Mouse (Mus musculus): ENCODE results near the gene Lrrc17. TPM values are rescaled to one million over a fixed set of nuclear protein-coding genes. Genes with fewer than 3 reads are reported as not detected.
"Not testable (repeated sequence)": the region's sequence is repeated elsewhere in the genome, so short reads cannot be mapped to it uniquely, and the experiment has no call there.

Lrrc17 gene
- polyA plus RNA-seq, 1 experiment from 2014 or later, result 5.9 TPM

DNA sequence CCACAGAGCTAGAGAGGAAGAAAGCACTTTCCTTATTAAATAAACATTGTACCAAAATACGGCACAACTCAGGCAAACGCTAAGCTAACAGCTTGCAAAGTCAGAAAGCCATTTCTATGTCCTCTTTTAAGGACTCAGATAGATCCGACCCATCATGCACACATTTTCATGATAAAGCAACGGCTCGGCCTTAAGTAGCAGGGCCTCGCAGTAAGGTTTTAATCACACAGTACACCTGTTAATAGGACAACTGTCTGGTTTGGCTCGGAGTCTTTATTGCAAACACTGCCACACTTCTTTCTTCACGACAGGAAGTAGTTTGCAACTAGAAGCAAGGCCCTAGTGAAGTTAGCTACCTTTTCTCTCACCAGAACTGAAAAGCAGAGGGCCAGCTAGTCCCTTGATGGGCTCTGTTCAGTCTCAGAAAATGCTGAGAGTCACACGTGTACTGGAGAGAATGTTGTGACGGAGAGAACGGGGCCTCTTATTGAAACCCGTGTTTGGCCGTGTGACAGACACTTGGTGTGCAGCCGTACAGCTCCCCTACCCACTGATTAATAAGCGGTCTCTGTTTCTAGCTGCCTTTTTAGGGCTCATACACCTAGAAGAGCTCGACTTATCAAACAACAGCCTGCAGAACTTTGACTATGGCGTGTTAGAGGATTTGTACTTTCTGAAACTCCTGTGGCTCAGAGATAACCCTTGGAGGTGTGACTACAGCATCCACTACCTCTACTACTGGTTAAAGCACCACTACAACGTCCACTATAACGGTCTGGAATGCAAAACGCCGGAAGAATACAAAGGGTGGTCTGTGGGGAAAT is 31.2 kb downstream of the Lrrc17 start:
- ATAC-seq (replicated peaks; ENCODE audit: low FRiP score), result peak; percentile 90
- 72% methylated on average over 21 of the region's 21 CpGs for WGBS
- Histone ChIP-seq H3K9ac (ENCODE audit: low read depth, low read length) (no peak overlapping the region), H3K4me1 (replicated peaks; ENCODE audit: control insufficient read depth, insufficient read depth, low read length) (0 out of 2 replicates have a peak, but pooled peaks cover 5% of the 10 kb centered on the region), H3K4me2 (peak overlapping the region; percentile 22; the same call in 1 of the 2 replicates), H3K27ac (ENCODE audit: low read depth, low read length) (peak overlapping the region; percentile 54; the same call in 1 of the 2 replicates), H3K9me3 (ENCODE audit: control insufficient read depth, low read length) (no peaks in the 10 kb centered on the region), H3K27me3 (replicated peaks; ENCODE audit: control insufficient read depth, insufficient read depth, low read length) (no peaks in the 10 kb centered on the region), H3K4me3 (ENCODE audit: low read depth, low read length) (no peak overlapping the region), H3K36me3 (ENCODE audit: control insufficient read depth, insufficient read depth, low read length) (no peaks in the 10 kb centered on the region)
- DNase-seq (ENCODE audit: low spot score), result no peak

DNA sequence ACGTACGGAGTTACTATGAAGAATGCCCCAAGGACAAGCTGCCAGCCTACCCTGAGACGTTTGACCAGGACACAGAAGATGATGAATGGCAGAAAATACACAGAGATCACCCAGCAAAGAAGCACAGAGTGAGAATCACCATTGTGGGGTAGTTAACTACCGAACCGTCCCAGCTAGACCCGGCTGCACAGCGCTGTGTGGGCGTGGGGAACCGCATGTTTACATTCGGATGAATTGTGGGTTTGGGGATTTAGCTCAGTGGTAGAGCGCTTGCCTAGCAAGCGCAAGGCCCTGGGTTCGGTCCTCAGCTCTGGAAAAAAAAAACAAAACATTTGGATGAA is 31.8 kb downstream of the Lrrc17 start:
- peak; percentile 37 for ATAC-seq (replicated peaks; ENCODE audit: low FRiP score)
- Histone ChIP-seq H3K27ac (ENCODE audit: low read depth, low read length) (0 out of 2 replicates have a peak overlapping the region, but pooled peaks have one; percentile 54), H3K36me3 (ENCODE audit: control insufficient read depth, insufficient read depth, low read length) (no peaks in the 10 kb centered on the region), H3K4me1 (replicated peaks; ENCODE audit: control insufficient read depth, insufficient read depth, low read length) (0 out of 2 replicates have a peak, but pooled peaks cover 5% of the 10 kb centered on the region), H3K9me3 (ENCODE audit: control insufficient read depth, low read length) (no peaks in the 10 kb centered on the region), H3K27me3 (replicated peaks; ENCODE audit: control insufficient read depth, insufficient read depth, low read length) (no peaks in the 10 kb centered on the region), H3K4me2 (0 out of 2 replicates have a peak overlapping the region, but pooled peaks have one; percentile 22), H3K9ac (ENCODE audit: low read depth, low read length) (no peak overlapping the region), H3K4me3 (ENCODE audit: low read depth, low read length) (no peak overlapping the region)
- WGBS, result 85% methylated on average over 13 of the region's 13 CpGs
- no peak for DNase-seq (ENCODE audit: low spot score)

DNA sequence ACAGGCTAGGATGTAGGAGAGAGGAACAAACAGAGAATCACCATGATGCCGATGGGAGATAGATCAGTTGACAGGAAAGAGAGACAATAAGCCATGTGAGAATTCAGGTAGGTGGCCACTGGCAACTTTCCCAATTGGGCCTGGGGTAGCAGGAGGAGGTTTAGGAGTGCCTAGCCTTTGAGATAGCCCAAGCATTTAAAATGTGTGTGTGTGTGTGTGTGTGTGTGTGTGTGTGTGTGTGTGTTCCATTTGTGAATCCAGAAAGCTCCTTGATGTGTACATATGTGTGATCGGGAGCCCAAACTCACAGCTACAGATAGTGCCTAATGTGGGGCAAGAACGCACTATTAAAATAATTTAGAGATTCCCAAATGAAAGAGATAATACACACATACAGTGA is 34.8 kb downstream of the Lrrc17 start:
- WGBS, result 83% methylated on average over 3 of the region's 3 CpGs
- 0 out of 2 replicates have a peak, but pooled peaks cover 5% of the 10 kb centered on the region for H3K4me1 ChIP-seq (replicated peaks; ENCODE audit: control insufficient read depth, insufficient read depth, low read length)

DNA sequence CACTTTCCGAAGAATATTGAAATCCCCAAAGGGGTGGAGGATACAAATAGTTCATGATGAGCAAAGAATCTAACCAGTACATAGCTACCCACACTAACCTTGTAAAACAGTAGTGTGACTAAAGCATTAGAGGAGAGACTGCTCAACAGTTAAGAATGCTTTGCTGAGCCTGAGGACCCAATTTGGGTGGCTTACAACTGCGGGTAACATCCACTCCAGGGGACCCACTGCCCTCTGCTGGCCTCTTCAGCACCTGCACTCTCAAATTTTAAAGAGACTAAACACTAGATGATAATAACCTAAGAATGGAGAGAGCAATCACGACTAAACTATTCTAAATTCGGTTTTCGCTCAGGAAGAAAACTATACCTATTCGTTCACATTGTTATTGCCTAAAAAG is 43.4 kb downstream of the Lrrc17 start:
- Histone ChIP-seq H3K27me3 (replicated peaks; ENCODE audit: control insufficient read depth, insufficient read depth, low read length) (no peaks in the 10 kb centered on the region), H3K27ac (ENCODE audit: low read depth, low read length) (no peak overlapping the region), H3K4me1 (replicated peaks; ENCODE audit: control insufficient read depth, insufficient read depth, low read length) (no peaks in the 10 kb centered on the region), H3K4me3 (ENCODE audit: low read depth, low read length) (no peak overlapping the region), H3K9me3 (ENCODE audit: control insufficient read depth, low read length) (no peaks in the 10 kb centered on the region), H3K9ac (ENCODE audit: low read depth, low read length) (no peak overlapping the region), H3K36me3 (ENCODE audit: control insufficient read depth, insufficient read depth, low read length) (no peaks in the 10 kb centered on the region), H3K4me2 (no peak overlapping the region)
- ATAC-seq (replicated peaks; ENCODE audit: low FRiP score) (no peak), DNase-seq (ENCODE audit: low spot score) (no peak)
- WGBS, result 49% methylated on average over 6 of the region's 6 CpGs

More for the DNA sequence above, 34.8 kb downstream of the Lrrc17 start:
- no peaks in the 10 kb centered on the region for H3K27me3 ChIP-seq (replicated peaks; ENCODE audit: control insufficient read depth, insufficient read depth, low read length)
- no peak overlapping the region for H3K4me2 ChIP-seq
- H3K4me3 ChIP-seq (ENCODE audit: low read depth, low read length), result no peak overlapping the region
- H3K9ac ChIP-seq (ENCODE audit: low read depth, low read length), result no peak overlapping the region
- no peaks in the 10 kb centered on the region for H3K9me3 ChIP-seq (ENCODE audit: control insufficient read depth, low read length)
- H3K27ac ChIP-seq (ENCODE audit: low read depth, low read length), result no peak overlapping the region
- DNase-seq (ENCODE audit: low spot score) (no peak), ATAC-seq (replicated peaks; ENCODE audit: low FRiP score) (no peak)
- H3K36me3 ChIP-seq (ENCODE audit: control insufficient read depth, insufficient read depth, low read length), result no peaks in the 10 kb centered on the region

DNA sequence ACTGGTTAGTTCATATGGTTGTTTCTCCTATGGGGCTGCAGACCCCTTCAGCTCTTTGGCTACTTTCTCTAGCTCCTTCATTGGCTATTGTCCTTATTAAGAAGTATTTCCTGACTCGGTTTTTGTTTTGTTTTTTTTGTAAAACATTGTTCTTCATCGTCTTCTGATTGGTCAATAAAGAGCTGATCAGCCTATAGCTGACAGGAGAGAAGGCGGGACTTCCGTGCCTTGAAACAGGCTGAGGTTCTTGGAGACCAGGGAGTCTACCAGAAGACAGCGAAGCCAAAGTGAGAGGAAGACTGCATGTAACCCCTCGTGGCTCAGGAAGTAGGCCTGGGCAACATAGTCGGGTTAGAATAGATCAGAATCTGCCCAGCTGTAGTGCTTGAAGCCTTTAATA is 44.3 kb downstream of the Lrrc17 start:
- no peak overlapping the region for H3K27ac ChIP-seq (ENCODE audit: low read depth, low read length)
- no peak overlapping the region for H3K9ac ChIP-seq (ENCODE audit: low read depth, low read length)
- 65% methylated on average over 7 of the region's 7 CpGs for WGBS
- DNase-seq (ENCODE audit: low spot score) (no peak), ATAC-seq (replicated peaks; ENCODE audit: low FRiP score) (no peak)
- no peaks in the 10 kb centered on the region for H3K36me3 ChIP-seq (ENCODE audit: control insufficient read depth, insufficient read depth, low read length)
- no peaks in the 10 kb centered on the region for H3K9me3 ChIP-seq (ENCODE audit: control insufficient read depth, low read length)
- H3K4me2 ChIP-seq, result no peak overlapping the region
- H3K4me3 ChIP-seq (ENCODE audit: low read depth, low read length), result no peak overlapping the region
- H3K27me3 ChIP-seq (replicated peaks; ENCODE audit: control insufficient read depth, insufficient read depth, low read length), result no peaks in the 10 kb centered on the region
- H3K4me1 ChIP-seq (replicated peaks; ENCODE audit: control insufficient read depth, insufficient read depth, low read length), result no peaks in the 10 kb centered on the region

DNA sequence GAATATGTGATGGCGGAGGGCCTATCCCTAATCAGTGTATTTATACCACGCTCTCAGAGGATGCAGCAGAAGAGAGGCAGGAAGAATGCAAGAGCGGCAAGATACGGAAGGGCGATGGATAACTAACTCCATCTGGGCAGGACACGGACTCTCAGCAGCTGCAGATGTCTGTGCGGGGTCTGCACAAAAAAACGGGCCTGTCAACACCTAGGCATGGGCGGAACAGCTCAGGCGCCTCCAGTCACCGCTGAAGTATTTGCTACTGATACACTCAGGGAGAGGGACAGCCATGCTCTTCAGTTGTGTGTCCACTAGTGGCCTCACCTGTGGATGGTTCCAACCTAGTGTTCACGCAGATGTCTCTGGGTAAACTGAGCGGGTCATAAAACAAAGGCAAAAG is 44.9 kb downstream of the Lrrc17 start:
- ATAC-seq (replicated peaks; ENCODE audit: low FRiP score) (no peak), DNase-seq (ENCODE audit: low spot score) (no peak)
- no peak overlapping the region for H3K4me2 ChIP-seq

DNA sequence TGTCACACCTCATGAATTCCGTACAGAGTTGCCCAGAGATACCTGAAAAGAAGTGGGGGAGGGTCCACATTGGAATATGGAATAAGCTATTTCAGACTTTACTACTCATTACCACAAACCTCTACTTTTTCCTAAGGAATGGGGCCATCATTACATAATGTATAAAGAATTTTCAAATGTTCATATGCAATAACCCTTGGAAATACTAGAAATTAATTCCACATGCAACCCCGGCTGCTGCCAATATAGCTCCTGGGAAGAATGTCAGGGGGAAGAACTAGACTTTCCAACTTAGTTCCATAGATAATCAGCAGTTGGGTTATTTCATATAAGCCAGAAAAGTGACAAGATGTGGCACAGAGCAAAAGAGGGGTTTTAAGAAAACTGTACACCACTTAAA is 48.7 kb downstream of the Lrrc17 start:
- no peak overlapping the region for H3K27ac ChIP-seq (ENCODE audit: low read depth, low read length)
- no peak overlapping the region for H3K4me2 ChIP-seq
- no peaks in the 10 kb centered on the region for H3K36me3 ChIP-seq (ENCODE audit: control insufficient read depth, insufficient read depth, low read length)
- H3K27me3 ChIP-seq (replicated peaks; ENCODE audit: control insufficient read depth, insufficient read depth, low read length), result no peaks in the 10 kb centered on the region
- 74% methylated on average over 2 of the region's 2 CpGs for WGBS
- H3K4me1 ChIP-seq (replicated peaks; ENCODE audit: control insufficient read depth, insufficient read depth, low read length), result no peaks in the 10 kb centered on the region
- ATAC-seq (replicated peaks; ENCODE audit: low FRiP score) (no peak), DNase-seq (ENCODE audit: low spot score) (no peak)
- no peak overlapping the region for H3K4me3 ChIP-seq (ENCODE audit: low read depth, low read length)
- no peak overlapping the region for H3K9ac ChIP-seq (ENCODE audit: low read depth, low read length)
- no peaks in the 10 kb centered on the region for H3K9me3 ChIP-seq (ENCODE audit: control insufficient read depth, low read length)

More for the DNA sequence above, 44.9 kb downstream of the Lrrc17 start:
- Histone ChIP-seq H3K27me3 (replicated peaks; ENCODE audit: control insufficient read depth, insufficient read depth, low read length) (no peaks in the 10 kb centered on the region), H3K27ac (ENCODE audit: low read depth, low read length) (no peak overlapping the region), H3K9me3 (ENCODE audit: control insufficient read depth, low read length) (no peaks in the 10 kb centered on the region), H3K36me3 (ENCODE audit: control insufficient read depth, insufficient read depth, low read length) (no peaks in the 10 kb centered on the region), H3K9ac (ENCODE audit: low read depth, low read length) (no peak overlapping the region), H3K4me3 (ENCODE audit: low read depth, low read length) (no peak overlapping the region), H3K4me1 (replicated peaks; ENCODE audit: control insufficient read depth, insufficient read depth, low read length) (no peaks in the 10 kb centered on the region)
- WGBS, result 82% methylated on average over 13 of the region's 13 CpGs

DNA sequence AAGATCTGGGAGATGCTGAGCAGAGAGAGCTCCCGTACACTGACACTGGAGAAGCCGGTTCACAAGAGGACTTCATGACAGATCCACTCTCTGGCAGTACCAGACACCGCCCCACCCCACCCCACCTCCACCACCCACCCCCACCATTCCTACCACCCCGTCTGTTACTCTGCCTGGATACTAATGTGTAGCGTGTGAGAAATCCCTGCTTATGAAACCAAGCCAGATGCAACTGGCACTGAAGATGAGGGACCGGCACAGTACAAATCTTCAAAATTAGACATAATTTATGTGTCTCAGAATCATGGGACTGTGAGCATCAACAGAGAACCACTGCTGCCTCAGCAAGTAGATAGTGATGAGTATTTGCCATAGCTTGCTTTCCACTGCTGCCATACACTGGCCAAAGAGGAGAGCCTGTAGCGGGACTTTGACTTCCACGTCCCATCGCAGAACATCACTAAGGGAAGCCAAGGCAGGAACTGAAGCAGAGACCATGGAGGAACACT is 49.9 kb downstream of the Lrrc17 start:
- Histone ChIP-seq H3K4me2 (no peak overlapping the region), H3K4me3 (ENCODE audit: low read depth, low read length) (no peak overlapping the region), H3K9ac (ENCODE audit: low read depth, low read length) (no peak overlapping the region), H3K27ac (ENCODE audit: low read depth, low read length) (no peak overlapping the region), H3K36me3 (ENCODE audit: control insufficient read depth, insufficient read depth, low read length) (no peaks in the 10 kb centered on the region), H3K9me3 (ENCODE audit: control insufficient read depth, low read length) (no peaks in the 10 kb centered on the region), H3K4me1 (replicated peaks; ENCODE audit: control insufficient read depth, insufficient read depth, low read length) (no peaks in the 10 kb centered on the region), H3K27me3 (replicated peaks; ENCODE audit: control insufficient read depth, insufficient read depth, low read length) (no peaks in the 10 kb centered on the region)
- ATAC-seq (replicated peaks; ENCODE audit: low FRiP score) (no peak), DNase-seq (ENCODE audit: low spot score) (no peak)
- WGBS, result 82% methylated on average over 9 of the region's 9 CpGs

DNA sequence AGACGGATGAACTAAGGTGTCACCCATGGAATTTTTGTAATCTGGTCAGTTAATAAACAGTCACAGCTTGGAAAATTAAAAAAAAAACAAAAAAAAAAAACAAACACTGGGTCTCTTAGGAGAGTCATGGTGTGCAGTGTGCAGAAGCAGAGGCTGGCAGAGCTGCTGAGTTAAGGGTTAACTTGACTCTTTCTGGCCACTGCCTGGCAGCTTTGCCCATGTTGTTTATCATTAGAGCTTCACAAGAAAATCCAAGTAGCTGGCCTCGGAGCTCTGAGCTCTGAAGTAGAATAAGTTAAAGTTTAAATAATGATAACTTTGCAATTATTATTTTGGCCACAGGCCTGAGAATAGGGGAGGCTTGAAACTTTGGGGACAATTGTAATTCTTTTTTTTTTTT is 56.2 kb downstream of the Lrrc17 start:
- H3K36me3 ChIP-seq (ENCODE audit: control insufficient read depth, insufficient read depth, low read length); H3K9ac ChIP-seq (ENCODE audit: low read depth, low read length); ATAC-seq (replicated peaks; ENCODE audit: low FRiP score); H3K9me3 ChIP-seq (ENCODE audit: control insufficient read depth, low read length); H3K27ac ChIP-seq (ENCODE audit: low read depth, low read length); H3K4me3 ChIP-seq (ENCODE audit: low read depth, low read length); H3K27me3 ChIP-seq (replicated peaks; ENCODE audit: control insufficient read depth, insufficient read depth, low read length); DNase-seq (ENCODE audit: low spot score); H3K4me2 ChIP-seq; H3K4me1 ChIP-seq (replicated peaks; ENCODE audit: control insufficient read depth, insufficient read depth, low read length): not testable (repeated sequence)
- WGBS, result 61% methylated on average over 2 of the region's 2 CpGs

Measured in liver, embryonic 11.5 days (tissue).